Mouse (Mus musculus) CH12.LX (cell line): ENCODE measurements around the gene Btbd16.

Experiments
- CTCF ChIP-seq, 2 experiments: IDR thresholded peaks in 1 of 2; conservative IDR thresholded peaks in 1 of 2; 2 replicates each; pipeline ENCODE4 v1.5.1; 2011 to 2012; ENCODE audit warnings: low read depth in 2 of 2, low read length in 2 of 2, improper control_type of control experiment in 1 of 2, inconsistent platforms in 1 of 2, mild to moderate bottlenecking in 1 of 2, moderate library complexity in 1 of 2
- EP300 ChIP-seq: IDR thresholded peaks from 2 replicates; pipeline ENCODE4 v1.6.1; 2011; ENCODE audit warnings: low read length, improper control_type of control experiment
- HCFC1 ChIP-seq: IDR thresholded peaks from 2 replicates; pipeline ENCODE4 v1.6.1; 2012; ENCODE audit warnings: low read depth, mild to moderate bottlenecking, inconsistent platforms, low read length, improper control_type of control experiment
- KAT2A ChIP-seq: IDR thresholded peaks from 2 replicates; pipeline ENCODE4 v1.6.1; 2012; ENCODE audit warnings: low read length, improper control_type of control experiment, inconsistent platforms; ENCODE audit not compliant: insufficient replicate concordance
- MAFK ChIP-seq: IDR thresholded peaks from 2 replicates; pipeline ENCODE4 v1.6.1; 2011; ENCODE audit warnings: low read length, improper control_type of control experiment; ENCODE audit not compliant: insufficient replicate concordance
- MAX ChIP-seq: IDR thresholded peaks from 2 replicates; pipeline ENCODE4 v1.6.1; 2011; ENCODE audit warnings: low read length, improper control_type of control experiment
- MEF2A ChIP-seq: IDR thresholded peaks from 2 replicates; pipeline ENCODE4 v1.6.1; 2014; ENCODE audit warnings: low read depth, mild to moderate bottlenecking, inconsistent platforms, low read length, improper control_type of control experiment, borderline replicate concordance
- NRF1 ChIP-seq: IDR thresholded peaks from 2 replicates; pipeline ENCODE4 v1.6.1; 2014; ENCODE audit warnings: low read depth, mild to moderate bottlenecking, inconsistent platforms, low read length, improper control_type of control experiment, moderate library complexity
- POLR2A ChIP-seq: IDR thresholded peaks from 2 replicates; pipeline ENCODE4 v1.6.1; 2011; ENCODE audit warnings: low read depth, mild to moderate bottlenecking, improper control_type of control experiment, low read length
- POLR2AphosphoS2 ChIP-seq: IDR thresholded peaks from 2 replicates; pipeline ENCODE4 v1.6.1; 2011; ENCODE audit warnings: low read depth, low read length, improper control_type of control experiment
- RCOR1 ChIP-seq: conservative IDR thresholded peaks from 2 replicates; pipeline ENCODE4 v1.6.1; 2012; ENCODE audit warnings: low read depth, mild to moderate bottlenecking, inconsistent platforms, low read length, improper control_type of control experiment
- TBP ChIP-seq: conservative IDR thresholded peaks from 2 replicates; pipeline ENCODE4 v1.6.1; 2011; ENCODE audit warnings: low read depth, low read length, improper control_type of control experiment
- TCF12 ChIP-seq: IDR thresholded peaks from 2 replicates; pipeline ENCODE4 v1.6.1; 2014; ENCODE audit warnings: low read depth, mild to moderate bottlenecking, inconsistent platforms, low read length, improper control_type of control experiment
- ZNF384 ChIP-seq: IDR thresholded peaks from 2 replicates; pipeline ENCODE4 v1.6.1; 2012; ENCODE audit warnings: low read depth, low read length, improper control_type of control experiment, inconsistent platforms

- no peak for TF ChIP-seq CTCF (conservative IDR thresholded peaks at IDR 0.05 in 1 of 2, IDR thresholded peaks at IDR 0.05 in 1 of 2; ENCODE audit: low read depth in 2 of 2, low read length in 2 of 2)
- no peak for TF ChIP-seq EP300
- TF ChIP-seq POLR2A = no peak
- TF ChIP-seq ZNF384 = no peak
- no peak for TF ChIP-seq MAX
- TF ChIP-seq HCFC1 = no peak
- TF ChIP-seq POLR2AphosphoS2 = no peak
- no peak for TF ChIP-seq TCF12
- TF ChIP-seq TBP = no peak
- TF ChIP-seq NRF1 = no peak
- no peak for TF ChIP-seq MEF2A
- TF ChIP-seq RCOR1 = no peak
- no peak for TF ChIP-seq KAT2A
- no peak for TF ChIP-seq MAFK
Measured at GRCm38 (mm10) chr7:130785923-130786575, 12.2 kb downstream of the Btbd16 start.
